Mouse (Mus musculus): Measurements from ENCODE around the gene Ints7.

DNA sequence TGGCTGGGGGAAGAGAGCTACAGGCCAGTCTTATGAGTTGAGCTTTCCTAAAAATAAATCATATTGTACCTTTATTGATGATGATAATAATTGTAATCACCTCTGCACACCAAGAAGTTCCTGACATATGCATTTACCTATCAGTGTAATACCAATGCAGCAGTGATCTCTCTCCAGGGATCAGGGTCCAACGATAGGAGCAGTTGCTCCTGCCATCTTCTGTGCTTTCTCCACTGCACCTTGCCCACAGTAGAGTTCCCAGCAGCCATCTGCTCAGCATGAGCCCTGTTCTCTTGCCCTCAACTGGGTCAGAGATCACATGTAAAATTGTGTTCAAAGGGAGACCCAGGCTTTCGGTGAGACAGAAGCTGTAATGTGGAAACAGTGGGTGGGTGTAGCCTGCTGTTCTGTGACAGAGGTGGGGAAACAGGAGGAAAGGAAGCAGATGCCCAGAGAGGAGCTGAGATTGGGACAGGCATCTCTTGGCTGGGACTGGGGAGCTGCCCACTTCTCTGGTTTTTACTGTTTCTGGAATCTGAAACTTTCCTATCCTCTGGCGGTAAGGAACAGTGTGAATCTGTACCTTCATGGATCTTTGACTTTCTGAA, 63.9 kb downstream of the Ints7 start:
- TF ChIP-seq CTCF (IDR thresholded peaks at IDR 0.05; ENCODE audit: control insufficient read depth, insufficient read depth, low read length) (no peak), POLR2A (IDR thresholded peaks at IDR 0.05; ENCODE audit: borderline replicate concordance, control insufficient read depth, low read depth, low read length) (no peak)

Measured in bone marrow, adult 2 months (tissue).